Mouse (Mus musculus): ENCODE data around the gene Shank2. TPM values are rescaled to one million over a fixed set of nuclear protein-coding genes. Genes with fewer than 3 reads are reported as not detected.

Gene Shank2
- polyA plus RNA-seq, 2 experiments, result 0.59 to 0.89 TPM

DNA sequence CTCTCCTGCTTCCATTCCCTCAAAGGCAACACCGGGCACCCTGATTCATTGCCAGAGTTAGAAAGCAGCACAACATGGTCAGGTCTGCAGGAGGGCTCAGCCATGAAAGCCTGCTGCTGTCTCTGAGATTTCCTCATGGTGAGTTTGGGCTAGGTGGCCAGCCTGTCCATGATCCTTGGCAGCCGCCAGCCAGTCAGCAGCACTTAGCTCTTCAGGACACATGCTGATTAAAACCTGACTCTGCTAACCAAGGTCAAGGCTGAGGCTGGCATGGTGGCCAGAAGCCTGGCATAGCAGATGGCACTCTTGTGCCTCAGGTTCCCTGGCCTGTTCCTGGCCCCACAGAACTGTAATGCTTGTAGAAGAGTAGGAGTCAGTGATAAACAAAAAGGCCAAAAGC lies 269.3 kb downstream of the Shank2 start:
- Histone ChIP-seq H3K9me3 (ENCODE audit: control insufficient read depth, low read length) (no peaks in the 10 kb centered on the region), H3K4me2 (replicated peaks; ENCODE audit: low read depth, low read length, severe bottlenecking) (no peak overlapping the region), H3K4me1 (ENCODE audit: control insufficient read depth, insufficient read depth, low read length) (no peaks in the 10 kb centered on the region), H3K9ac (ENCODE audit: low read depth, low read length, severe bottlenecking) (no peak overlapping the region), H3K4me3 (replicated peaks; ENCODE audit: low read length) (no peak overlapping the region), H3K36me3 (ENCODE audit: control insufficient read depth, insufficient read depth, low read length) (no peaks in the 10 kb centered on the region), H3K27me3 (ENCODE audit: control insufficient read depth, insufficient read depth, low read length) (no peaks in the 10 kb centered on the region), H3K27ac (replicated peaks; ENCODE audit: low read depth, low read length) (no peak overlapping the region)
- TF ChIP-seq POLR2A (IDR thresholded peaks at IDR 0.05; ENCODE audit: borderline replicate concordance, extremely low read depth, insufficient read depth, insufficient read length), result no peak
- ATAC-seq (ENCODE audit: low FRiP score, low read depth), result no peak
- WGBS, result 90% methylated on average over 2 of the region's 2 CpGs
- no peak for DNase-seq (ENCODE audit: low spot score)

DNA sequence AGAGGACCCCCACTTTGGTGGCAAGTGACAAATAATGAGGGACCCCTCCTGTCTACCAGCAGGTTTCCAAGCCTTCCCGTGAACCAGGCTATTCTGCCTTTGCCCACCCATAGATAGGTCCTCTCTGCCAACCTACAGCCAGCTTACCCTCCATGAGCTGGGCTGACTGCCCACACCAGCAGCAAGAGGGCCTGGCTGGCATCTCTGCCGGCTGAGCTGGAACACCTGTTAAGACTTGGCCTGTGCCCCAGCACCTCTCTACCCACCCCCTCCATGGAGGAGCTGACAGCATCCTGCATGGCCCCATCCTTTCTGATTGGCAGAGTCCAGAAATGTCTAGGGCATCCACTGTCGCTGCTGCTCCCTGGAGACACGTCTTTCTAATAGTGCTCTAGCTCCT lies 277.0 kb downstream of the Shank2 start:
- 86% methylated on average over 4 of the region's 4 CpGs for WGBS
- Histone ChIP-seq H3K4me1 (ENCODE audit: control insufficient read depth, insufficient read depth, low read length) (peaks cover 2% of the 10 kb centered on the region), H3K27me3 (ENCODE audit: control insufficient read depth, insufficient read depth, low read length) (no peaks in the 10 kb centered on the region), H3K36me3 (ENCODE audit: control insufficient read depth, insufficient read depth, low read length) (no peaks in the 10 kb centered on the region), H3K27ac (replicated peaks; ENCODE audit: low read depth, low read length) (no peak overlapping the region), H3K4me3 (replicated peaks; ENCODE audit: low read length) (no peak overlapping the region), H3K9ac (ENCODE audit: low read depth, low read length, severe bottlenecking) (no peak overlapping the region), H3K9me3 (ENCODE audit: control insufficient read depth, low read length) (no peaks in the 10 kb centered on the region), H3K4me2 (replicated peaks; ENCODE audit: low read depth, low read length, severe bottlenecking) (no peak overlapping the region)
- ATAC-seq (ENCODE audit: low FRiP score, low read depth), result no peak
- DNase-seq (ENCODE audit: low spot score), result no peak
- no peak for TF ChIP-seq POLR2A (IDR thresholded peaks at IDR 0.05; ENCODE audit: borderline replicate concordance, extremely low read depth, insufficient read depth, insufficient read length)

DNA sequence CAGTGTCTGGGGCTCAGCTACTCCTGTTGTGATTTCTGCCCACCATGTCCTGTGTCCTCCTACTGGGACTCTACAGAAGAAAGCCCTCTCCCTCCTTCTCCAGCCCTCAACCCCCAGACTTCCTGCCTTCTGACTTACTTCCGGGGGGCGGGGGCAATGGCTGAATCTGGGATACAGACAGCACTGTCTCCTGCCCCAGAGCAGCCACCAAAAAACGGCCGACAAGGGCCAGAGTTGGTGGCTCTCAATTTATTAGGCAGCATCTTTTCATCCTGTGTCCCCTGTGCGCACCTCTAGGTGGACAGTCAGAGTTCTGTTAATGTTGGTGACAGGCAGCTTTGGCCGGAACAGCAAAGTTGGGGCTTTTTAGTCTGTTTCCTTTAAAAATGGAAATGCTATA lies 282.0 kb downstream of the Shank2 start:
- Histone ChIP-seq H3K27me3 (ENCODE audit: control insufficient read depth, insufficient read depth, low read length) (no peaks in the 10 kb centered on the region), H3K4me3 (replicated peaks; ENCODE audit: low read length) (peak overlapping the region; percentile 40), H3K4me1 (ENCODE audit: control insufficient read depth, insufficient read depth, low read length) (peaks cover 13% of the 10 kb centered on the region), H3K9ac (ENCODE audit: low read depth, low read length, severe bottlenecking) (peak overlapping the region; percentile 59), H3K4me2 (replicated peaks; ENCODE audit: low read depth, low read length, severe bottlenecking) (peak overlapping the region; percentile 81), H3K36me3 (ENCODE audit: control insufficient read depth, insufficient read depth, low read length) (no peaks in the 10 kb centered on the region), H3K27ac (replicated peaks; ENCODE audit: low read depth, low read length) (0 out of 2 replicates have a peak overlapping the region, but pooled peaks have one; percentile 33), H3K9me3 (ENCODE audit: control insufficient read depth, low read length) (no peaks in the 10 kb centered on the region)
- WGBS, result 9% methylated on average over 6 of the region's 6 CpGs
- DNase-seq (ENCODE audit: low spot score), result no peak
- no peak for TF ChIP-seq POLR2A (IDR thresholded peaks at IDR 0.05; ENCODE audit: borderline replicate concordance, extremely low read depth, insufficient read depth, insufficient read length)
- peak; percentile 27; the same call in 1 of the 2 replicates for ATAC-seq (ENCODE audit: low FRiP score, low read depth)

DNA sequence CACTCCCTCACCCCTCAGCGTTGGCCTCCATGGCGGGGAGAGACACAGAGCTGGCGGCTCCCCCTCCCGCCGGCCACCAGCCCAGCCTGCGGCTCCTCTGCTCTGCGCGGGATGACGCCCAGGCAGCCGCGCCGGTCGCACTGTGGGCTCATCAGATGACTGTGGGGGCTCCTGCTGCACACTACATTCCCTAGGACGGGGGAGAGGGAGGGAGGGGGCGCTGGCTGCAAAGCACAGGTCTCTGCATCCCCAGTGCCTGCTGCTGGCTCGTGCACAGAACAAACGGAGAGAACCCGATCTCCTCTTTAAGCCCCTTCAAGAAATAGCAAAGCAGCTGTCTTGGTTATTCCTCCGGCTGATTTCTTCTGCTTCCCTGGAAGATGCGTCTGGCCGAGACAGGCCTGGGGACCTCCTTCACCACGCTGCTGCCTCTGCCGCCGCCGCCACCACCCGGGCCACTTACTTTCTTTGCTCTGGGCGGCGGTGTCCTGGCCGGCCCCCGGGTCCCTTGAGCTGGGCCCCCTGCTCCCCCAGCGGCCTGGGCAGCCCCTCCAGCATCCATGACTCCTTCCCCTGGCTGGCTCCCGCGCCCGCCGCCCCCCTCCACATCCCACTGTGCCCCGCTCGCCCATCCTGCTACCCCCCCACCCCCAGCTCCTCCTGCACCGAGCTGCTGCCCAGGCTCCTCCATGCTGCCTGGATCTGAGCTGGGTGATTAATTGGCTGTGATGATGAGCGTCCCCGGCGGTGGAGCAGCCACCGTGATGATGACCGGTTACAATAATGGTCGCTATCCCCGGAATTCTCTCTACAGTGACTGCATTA lies 282.7 kb downstream of the Shank2 start:
- H3K4me3 ChIP-seq (replicated peaks; ENCODE audit: low read length), result peak overlapping the region; percentile 40
- H3K4me1 ChIP-seq (ENCODE audit: control insufficient read depth, insufficient read depth, low read length), result peaks cover 13% of the 10 kb centered on the region
- 1% methylated on average over 43 of the region's 45 CpGs for WGBS
- no peaks in the 10 kb centered on the region for H3K27me3 ChIP-seq (ENCODE audit: control insufficient read depth, insufficient read depth, low read length)
- ATAC-seq (ENCODE audit: low FRiP score, low read depth) (peak; percentile 78), DNase-seq (ENCODE audit: low spot score) (peak; percentile 17)
- H3K4me2 ChIP-seq (replicated peaks; ENCODE audit: low read depth, low read length, severe bottlenecking), result peak overlapping the region; percentile 81
- TF ChIP-seq POLR2A (IDR thresholded peaks at IDR 0.05; ENCODE audit: borderline replicate concordance, extremely low read depth, insufficient read depth, insufficient read length), result no peak
- no peaks in the 10 kb centered on the region for H3K36me3 ChIP-seq (ENCODE audit: control insufficient read depth, insufficient read depth, low read length)
- peak overlapping the region; percentile 59 for H3K9ac ChIP-seq (ENCODE audit: low read depth, low read length, severe bottlenecking)
- H3K27ac ChIP-seq (replicated peaks; ENCODE audit: low read depth, low read length), result 0 out of 2 replicates have a peak overlapping the region, but pooled peaks have one; percentile 33
- no peaks in the 10 kb centered on the region for H3K9me3 ChIP-seq (ENCODE audit: control insufficient read depth, low read length)

DNA sequence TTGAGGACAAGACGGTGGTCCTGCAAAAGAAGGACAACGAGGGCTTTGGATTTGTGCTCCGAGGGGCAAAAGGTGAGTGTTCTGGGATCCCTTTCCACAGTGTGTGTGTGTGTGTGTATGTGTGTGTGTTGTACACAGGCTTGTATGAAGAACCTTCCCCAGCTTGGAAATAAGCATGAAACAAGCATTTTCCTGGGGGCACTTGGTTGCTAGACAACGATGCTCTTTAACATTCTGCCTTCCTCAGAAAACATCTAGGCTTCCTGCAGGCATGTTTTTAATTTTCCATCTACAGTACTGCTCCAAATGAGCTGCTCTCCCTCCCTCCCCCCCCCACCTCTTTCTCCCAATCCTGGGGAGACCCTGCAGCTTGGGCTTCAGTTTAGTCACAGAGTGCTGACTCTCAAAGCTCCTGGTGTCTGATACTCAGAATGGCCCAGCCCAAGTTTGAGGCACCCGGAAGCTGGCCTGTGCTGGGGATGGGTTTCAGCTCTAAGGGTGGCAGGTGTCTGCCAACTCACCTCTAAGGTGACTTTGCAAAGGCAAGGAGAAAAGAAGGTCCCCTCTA lies 283.4 kb downstream of the Shank2 start:
- 20% methylated on average over 5 of the region's 5 CpGs for WGBS
- no peaks in the 10 kb centered on the region for H3K9me3 ChIP-seq (ENCODE audit: control insufficient read depth, low read length)
- no peak for ATAC-seq (ENCODE audit: low FRiP score, low read depth)
- peak overlapping the region; percentile 81 for H3K4me2 ChIP-seq (replicated peaks; ENCODE audit: low read depth, low read length, severe bottlenecking)
- no peak overlapping the region; the same call in 1 of the 2 replicates for H3K9ac ChIP-seq (ENCODE audit: low read depth, low read length, severe bottlenecking)
- TF ChIP-seq POLR2A (IDR thresholded peaks at IDR 0.05; ENCODE audit: borderline replicate concordance, extremely low read depth, insufficient read depth, insufficient read length), result no peak
- peak overlapping the region; percentile 40 for H3K4me3 ChIP-seq (replicated peaks; ENCODE audit: low read length)
- H3K27ac ChIP-seq (replicated peaks; ENCODE audit: low read depth, low read length), result no peak overlapping the region
- DNase-seq (ENCODE audit: low spot score), result no peak
- H3K4me1 ChIP-seq (ENCODE audit: control insufficient read depth, insufficient read depth, low read length), result peaks cover 13% of the 10 kb centered on the region
- H3K27me3 ChIP-seq (ENCODE audit: control insufficient read depth, insufficient read depth, low read length), result no peaks in the 10 kb centered on the region
- H3K36me3 ChIP-seq (ENCODE audit: control insufficient read depth, insufficient read depth, low read length), result no peaks in the 10 kb centered on the region

Data from limb, embryonic 14.5 days (tissue).